Mouse (Mus musculus) megakaryocyte-erythroid progenitor cell, adult 5-6 weeks (primary cell): Measurements from ENCODE around the gene Hist1h4c. TPM values are rescaled to one million over a fixed set of nuclear protein-coding genes. Genes with fewer than 3 reads are reported as not detected.

Experiments used
- ATAC-seq: replicated peaks from 2 replicates; pipeline ENCODE4 v1.8.0; 2016; ENCODE audit warnings: mild to moderate bottlenecking, inconsistent platforms; ENCODE audit not compliant: severe bottlenecking, poor library complexity, low FRiP score, low TSS enrichment
- total RNA-seq, 2 experiments: library from RNA; stranded (forward) in 1 of 2; stranded (reverse) in 1 of 2; fragments of 200-1000, 215-1000 nt in 1 of 2; fragments of >200 nt in 1 of 2; fragmentation: Nextera tagmentation in 1 of 2; gene quantifications; 2 replicates each; pipeline ENCODE4 v1.2.3; 2014 to 2017

Hist1h4c gene
- total RNA-seq (2014; fragmentation: Nextera tagmentation), result 153 and 163 TPM in 2 replicates
- total RNA-seq (2017), result 166 and 397 TPM in 2 replicates

DNA sequence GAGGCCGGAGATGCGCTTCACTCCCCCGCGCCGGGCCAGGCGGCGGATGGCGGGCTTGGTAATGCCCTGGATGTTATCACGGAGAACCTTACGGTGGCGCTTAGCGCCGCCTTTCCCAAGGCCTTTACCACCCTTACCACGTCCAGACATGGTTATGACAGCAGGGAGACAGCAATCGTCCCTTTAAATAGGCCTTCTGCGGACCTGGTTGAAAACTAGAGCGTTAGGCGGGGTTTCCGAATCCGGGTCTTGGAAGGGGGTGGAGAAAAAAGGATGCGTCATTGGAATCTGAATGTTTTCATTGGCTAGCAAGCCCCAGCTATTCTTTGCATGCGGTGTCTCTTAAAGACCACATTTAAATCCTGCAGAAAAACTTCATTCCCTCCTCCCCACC, at the start of gene Hist1h4c:
Gene Hist1h4c (minus strand): TSS at position 155 of the 394 bp plus-strand sequence.
- ATAC-seq, result peak; percentile 87

DNA sequence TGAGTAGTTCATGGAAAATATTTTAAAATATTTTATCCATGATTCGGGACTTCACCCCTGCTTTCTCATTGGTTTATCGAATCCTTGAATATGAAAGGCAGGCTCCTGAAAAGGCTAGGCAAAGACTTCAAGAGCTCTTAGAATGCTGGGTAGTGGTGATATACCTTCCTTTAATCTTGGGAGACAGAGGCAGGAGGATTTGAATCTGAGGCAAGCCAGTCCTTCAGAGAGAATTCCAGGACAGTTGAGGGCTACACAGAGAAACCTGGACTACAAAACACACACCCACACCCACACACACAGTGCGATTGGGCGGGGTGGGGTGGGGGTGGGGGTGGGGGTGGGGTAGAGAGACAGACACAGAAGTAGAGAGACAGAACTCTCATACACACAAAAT, 49.6 kb upstream of the Hist1h4c start:
- ATAC-seq, result no peak

DNA sequence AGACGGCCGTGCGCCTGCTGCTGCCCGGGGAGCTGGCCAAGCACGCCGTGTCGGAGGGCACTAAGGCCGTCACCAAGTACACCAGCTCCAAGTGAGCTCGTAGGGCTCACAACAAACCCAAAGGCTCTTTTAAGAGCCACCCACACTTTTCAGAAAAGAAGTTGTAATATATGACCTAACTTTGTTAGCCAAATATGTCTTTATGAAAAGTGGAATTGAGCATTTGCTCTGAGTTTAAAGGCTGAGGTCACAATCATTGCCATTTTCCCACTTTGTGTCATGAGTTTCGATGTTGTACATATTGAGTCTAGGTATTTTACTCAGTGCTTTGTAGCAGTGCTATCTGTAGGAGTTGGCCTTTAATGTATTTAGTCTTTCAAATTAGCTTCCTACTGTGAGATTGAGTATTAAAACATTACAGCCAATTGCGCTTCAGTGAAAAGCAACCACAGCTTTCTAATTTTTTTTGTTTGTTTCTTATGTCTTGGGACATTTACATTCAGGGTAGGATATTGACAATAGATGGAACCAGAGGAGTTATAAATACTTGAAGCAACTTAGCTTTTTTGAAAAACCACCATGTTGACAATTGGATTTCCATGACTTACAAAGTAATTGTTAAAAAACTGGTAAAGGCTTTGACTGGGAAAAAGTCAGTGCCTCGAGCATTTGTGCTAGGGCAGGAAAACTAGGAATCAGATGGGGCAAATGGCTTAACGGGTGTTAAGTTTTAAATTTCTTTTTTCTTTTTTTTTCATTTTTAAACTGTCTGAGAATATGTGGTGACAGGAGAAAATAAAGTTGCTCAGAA, 49.0 kb upstream of the Hist1h4c start:
- peak; percentile 9; the same call in 1 of the 2 replicates for ATAC-seq

DNA sequence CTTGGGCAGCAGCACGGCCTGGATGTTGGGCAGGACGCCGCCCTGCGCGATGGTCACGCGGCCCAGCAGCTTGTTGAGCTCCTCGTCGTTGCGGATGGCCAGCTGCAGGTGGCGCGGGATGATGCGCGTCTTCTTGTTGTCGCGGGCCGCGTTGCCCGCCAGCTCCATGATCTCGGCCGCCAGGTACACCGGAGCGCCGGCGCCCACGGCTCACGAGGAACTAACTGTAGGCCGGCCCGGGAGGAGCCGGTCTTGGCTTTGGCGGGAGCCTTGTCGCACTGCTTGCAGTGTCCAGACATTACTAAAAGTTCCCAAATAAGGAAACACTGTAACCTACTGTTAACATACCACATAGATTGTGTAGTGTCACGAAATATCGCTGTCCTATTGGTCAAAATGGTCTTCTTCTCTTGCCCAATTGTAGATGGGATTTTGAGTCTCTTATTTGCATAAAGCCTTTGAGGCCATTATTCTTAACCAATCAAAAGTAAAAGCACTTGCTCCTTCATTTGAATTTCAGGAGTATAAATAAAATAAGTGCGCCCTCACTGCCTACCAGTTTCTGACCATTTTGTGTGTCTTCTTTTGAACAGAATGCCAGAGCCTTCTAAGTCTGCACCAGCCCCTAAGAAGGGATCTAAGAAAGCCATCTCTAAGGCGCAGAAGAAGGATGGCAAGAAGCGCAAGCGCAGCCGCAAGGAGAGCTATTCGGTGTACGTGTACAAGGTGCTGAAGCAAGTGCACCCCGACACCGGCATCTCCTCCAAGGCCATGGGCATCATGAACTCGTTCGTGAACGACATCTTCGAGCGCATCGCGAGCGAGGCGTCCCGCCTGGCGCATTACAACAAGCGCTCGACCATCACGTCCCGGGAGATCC, 48.2 kb upstream of the Hist1h4c start, which contains the start of gene Hist1h2bb:
Gene Hist1h2bb (plus strand): TSS at position 534 of the 880 bp plus-strand sequence.
- peak; percentile 74 for ATAC-seq

DNA sequence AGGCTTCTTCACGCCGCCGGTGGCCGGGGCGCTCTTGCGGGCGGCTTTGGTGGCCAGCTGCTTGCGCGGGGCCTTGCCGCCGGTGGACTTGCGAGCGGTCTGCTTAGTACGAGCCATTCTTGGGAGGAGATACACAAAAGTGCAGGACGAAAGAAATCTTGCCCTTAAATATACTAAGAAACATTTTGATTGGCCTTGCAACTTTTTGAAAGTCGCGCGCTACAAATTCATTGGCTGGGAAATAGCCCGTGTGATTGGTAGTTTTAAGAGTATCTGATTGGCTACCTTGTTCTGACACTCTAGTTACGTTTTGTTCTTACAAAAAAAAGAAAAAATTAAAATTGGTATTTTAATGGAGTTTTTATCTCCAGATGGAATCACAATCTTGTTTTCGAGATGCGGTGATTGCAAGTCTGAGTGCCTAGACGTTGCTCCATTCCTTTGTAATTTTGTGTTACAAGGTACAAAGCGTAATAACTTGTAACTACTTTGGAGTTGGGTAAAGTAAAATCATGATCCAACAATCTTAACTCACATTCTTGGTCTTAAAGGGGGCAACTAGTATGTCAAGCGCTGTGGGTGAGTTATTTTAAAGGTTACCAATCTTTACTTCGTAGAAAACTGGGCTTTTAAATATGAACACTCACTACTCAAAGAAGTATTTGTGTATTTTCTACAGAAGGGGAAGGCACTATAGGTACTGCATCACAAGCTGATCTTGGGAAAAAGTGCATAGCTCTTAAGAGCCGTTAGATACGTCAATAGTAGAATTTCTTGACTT, 47.3 kb upstream of the Hist1h4c start, which contains the start of gene Hist1h3c:
Gene Hist1h3c (minus strand): TSS at position 222 of the 781 bp plus-strand sequence.
- ATAC-seq, result peak; percentile 62

DNA sequence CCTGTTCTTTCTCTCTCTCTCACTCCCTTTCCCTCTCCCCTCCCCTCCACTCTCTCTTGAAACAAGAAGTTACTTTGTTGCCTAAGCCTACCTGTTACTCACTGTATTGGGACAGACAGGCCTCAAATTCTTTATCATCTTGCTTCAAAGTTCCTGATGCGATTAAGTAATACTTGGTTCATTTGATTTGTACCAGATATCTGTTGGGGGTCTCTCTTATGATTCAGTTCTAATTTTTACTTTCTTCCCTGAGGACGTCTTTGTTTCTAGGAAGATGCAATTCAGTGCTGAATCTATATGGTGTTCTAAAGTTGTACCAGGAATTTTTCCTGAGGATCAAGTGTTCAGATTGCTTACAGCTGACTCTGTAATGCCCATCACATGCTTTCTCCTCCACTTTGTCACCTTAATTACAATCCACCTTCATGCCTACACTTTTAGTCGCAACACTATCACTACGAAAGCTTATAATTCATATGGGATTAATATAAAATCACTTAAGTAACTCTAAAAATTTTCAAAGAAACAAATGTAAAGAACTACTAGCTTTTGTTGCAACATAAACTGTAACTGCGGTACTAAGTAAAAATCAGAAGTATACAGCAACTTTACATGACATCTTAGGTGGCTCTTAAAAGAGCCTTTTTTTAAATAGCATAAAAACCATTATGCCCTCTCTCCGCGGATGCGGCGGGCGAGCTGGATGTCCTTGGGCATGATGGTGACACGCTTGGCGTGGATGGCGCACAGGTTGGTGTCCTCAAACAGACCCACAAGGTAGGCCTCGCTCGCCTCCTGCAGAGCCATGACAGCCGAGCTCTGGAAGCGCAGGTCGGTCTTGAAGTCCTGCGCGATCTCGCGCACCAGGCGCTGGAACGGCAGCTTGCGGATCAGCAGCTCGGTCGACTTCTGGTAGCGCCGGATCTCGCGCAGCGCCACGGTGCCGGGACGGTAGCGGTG, 46.4 kb upstream of the Hist1h4c start:
- ATAC-seq, result no peak

DNA sequence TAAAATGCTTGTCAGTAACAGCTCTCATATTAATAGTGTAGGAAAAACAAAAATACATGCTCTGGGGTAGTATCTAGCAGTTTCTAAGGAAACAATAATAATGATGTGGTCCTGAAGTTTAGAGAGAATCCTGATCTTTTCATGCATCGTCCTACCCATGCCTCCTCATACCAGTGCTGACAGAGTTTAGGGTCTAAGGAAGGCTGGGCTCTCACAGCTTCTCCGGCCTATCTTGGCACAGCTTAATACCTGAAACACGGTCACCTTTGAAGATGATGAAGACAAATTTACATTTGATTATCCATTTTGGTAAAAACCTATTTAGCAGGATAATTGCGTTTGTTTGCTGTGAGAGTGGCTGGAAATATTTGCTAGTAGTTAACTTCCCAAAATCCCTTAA, 45.7 kb upstream of the Hist1h4c start:
- no peak for ATAC-seq

DNA sequence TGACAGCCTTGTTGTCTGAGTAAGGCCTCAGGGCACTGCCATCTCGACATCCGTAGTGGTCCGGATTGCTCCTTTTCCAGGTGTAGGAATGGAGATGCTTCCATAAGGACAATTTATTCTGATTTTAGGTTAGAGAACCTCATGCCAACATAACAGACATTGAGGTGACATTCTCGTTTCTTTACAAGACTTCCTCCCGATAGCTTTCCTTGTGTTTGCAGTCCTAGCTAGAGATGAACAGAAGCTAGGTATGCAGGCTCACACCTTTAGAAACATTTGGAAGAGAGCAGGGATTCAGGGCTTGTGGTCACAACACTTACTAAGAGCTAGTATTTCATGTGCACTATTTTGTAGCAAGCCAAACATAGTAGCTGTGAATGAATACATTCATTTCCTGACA, 45.0 kb upstream of the Hist1h4c start:
- ATAC-seq, result no peak

DNA sequence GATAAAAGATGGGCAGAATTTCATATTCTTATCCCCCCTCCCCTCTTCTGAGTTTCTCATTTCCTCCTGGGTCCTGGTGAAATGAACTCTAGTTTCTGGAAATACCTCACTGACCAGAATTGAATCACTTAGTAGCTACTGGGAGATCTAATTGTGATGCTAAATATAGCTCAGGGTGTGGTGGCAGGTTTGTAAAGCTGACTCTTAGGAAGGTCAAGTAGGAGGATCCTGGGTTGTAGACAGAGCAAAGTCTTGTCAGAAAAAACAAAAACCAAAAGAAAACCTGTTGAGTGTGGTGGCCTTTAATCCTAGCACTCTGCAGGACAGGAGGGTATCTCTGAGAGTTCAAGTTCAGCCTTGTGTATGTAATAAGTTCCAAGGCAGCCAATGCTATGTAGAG, 43.8 kb upstream of the Hist1h4c start:
- no peak for ATAC-seq

DNA sequence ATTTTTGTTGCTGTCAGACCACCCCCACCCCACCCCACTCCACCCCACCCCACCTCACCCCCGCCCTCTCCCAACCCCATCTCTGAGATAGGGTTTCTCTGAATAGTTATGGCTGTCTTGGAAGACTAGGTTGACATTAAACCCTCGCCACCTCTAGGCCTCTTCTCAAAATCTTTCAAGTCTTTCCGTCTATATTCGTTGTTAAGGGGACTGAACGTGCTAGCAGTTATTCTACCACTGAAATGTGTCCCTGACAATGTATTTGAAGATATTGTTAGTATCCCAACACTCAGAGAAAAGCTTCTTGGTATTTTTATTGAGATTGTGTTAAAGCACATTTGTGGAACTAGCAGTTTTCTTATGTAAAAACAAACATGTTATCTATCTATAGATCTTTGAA, 42.7 kb upstream of the Hist1h4c start:
- ATAC-seq, result no peak

DNA sequence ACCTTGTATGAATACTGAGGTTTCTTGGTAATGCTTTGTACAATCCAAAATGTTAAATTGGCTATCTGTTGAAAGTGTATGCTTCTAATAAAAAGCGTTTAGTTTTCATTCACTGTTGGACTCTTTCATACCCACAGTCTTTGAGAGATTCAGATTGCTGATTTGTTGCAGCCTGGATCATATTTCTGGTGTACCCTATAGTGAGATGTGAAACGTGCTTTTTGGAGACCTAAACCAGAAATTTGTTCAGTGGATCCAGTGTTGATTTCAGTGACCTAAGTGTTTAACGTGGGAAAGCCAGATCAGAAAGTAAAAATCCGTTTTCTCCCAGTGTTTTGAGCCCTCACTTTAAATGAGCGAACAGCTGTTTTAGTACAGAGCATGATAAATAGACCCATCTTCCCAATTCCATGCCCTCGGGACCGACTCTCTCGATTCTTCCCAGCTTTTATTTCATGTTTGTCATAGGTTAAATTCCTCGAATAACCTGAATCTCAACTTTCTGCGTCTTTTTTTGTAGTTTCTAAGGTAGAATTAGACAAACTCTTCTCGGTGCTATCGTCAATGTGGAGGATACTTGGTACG, 42.1 kb upstream of the Hist1h4c start:
- no peak for ATAC-seq

DNA sequence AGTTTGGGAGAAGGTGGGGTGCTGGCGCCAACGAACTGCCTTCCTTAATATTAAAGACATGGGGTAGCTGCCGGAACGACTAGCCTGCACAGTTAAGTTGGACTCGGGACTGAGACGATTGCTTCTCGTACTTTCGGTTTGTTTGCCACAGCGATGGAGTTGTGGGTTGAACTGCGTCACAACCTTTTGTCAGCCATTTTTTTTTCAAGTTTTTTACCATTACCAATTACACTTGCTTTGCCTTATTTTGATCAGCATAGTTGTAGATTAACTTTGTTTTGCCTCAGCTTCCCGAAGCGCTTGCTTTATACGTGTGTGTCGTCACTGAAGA, 41.6 kb upstream of the Hist1h4c start:
- ATAC-seq, result no peak; the same call in 1 of the 2 replicates

DNA sequence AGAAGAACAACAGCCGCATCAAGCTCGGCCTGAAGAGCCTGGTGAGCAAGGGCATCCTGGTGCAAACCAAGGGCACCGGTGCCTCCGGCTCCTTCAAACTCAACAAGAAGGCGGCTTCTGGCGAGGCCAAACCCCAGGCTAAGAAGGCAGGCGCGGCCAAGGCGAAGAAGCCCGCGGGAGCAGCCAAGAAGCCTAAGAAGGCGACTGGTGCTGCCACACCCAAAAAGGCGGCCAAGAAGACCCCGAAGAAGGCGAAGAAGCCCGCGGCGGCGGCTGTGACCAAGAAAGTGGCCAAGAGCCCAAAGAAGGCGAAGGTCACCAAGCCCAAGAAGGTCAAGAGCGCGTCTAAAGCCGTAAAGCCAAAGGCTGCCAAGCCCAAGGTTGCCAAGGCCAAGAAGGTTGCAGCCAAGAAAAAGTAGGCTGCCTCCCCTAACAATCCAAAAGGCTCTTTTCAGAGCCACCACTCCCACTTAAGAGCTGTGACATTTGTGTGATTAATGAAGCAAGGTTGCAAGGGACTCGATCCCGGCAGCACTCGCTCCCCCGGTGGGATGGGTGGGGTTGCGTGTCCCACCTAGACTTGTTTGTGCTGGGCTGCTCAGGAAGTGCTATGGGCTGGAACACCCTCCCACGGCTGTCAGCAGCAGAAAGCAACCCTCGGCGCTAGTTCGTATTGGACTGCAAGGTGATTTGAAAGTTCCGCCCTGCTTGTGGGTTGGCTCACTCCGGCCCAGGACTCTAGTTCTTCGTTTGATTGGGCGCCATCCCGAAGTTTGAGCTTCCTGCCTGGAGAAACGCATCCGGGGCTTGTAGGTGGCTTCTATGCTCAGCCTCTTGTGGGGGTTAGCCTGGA, 41.0 kb upstream of the Hist1h4c start:
- peak; percentile 81 for ATAC-seq

DNA sequence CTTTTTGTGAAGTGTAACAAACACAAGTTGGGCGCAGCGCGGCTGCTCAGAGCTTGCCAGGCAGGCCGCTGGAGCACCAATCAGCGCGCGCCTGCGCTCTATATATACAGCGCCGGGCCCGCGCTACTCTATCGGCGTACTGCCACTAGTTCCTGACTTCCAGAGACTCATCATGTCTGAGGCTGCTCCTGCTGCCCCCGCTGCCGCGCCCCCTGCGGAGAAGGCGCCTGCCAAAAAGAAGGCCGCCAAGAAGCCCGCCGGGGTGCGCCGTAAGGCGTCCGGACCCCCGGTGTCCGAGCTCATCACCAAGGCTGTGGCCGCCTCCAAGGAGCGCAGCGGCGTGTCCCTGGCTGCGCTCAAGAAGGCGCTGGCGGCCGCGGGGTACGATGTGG, 40.4 kb upstream of the Hist1h4c start, which contains the start of gene Hist1h1c:
Gene Hist1h1c (plus strand): TSS at position 132 of the 392 bp plus-strand sequence.
- ATAC-seq, result peak; percentile 75

DNA sequence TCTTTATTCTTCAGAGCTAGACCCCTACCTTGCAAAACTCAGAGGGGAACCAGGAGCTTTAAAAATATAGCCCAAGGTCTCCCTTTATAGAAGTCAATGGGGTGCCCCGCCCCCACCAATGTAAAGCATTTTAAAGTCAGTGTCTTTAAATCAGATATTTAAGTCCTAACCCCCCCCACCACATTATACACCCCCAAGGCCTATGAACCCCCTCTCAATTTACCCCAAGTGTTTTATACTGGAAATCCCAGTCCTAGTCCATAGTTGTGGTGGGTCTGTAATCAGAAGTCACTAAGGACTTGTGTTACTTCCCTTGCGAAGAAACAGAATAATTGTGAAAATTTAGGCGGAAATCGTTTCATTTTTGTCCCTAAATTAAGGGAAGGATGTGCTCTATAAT, 39.8 kb upstream of the Hist1h4c start:
- no peak for ATAC-seq

DNA sequence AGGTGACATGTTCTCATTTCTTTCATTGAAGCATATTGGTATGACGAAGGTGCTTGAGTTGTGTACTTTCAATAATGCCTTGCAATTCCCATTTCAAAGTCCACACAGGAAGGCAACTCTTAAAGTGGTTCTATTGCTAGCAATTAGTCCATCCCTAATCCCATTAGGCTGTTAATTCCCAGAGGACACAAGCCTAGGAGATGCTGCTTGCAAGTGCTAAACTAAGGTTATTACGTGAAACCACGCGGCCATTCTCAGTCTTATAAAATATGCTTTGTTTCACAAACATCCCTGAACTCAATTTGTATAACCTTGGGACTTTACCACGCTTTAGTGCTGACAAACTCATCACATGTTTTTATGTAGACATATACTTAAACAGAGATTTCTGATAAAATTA, 38.8 kb upstream of the Hist1h4c start:
- ATAC-seq, result no peak

DNA sequence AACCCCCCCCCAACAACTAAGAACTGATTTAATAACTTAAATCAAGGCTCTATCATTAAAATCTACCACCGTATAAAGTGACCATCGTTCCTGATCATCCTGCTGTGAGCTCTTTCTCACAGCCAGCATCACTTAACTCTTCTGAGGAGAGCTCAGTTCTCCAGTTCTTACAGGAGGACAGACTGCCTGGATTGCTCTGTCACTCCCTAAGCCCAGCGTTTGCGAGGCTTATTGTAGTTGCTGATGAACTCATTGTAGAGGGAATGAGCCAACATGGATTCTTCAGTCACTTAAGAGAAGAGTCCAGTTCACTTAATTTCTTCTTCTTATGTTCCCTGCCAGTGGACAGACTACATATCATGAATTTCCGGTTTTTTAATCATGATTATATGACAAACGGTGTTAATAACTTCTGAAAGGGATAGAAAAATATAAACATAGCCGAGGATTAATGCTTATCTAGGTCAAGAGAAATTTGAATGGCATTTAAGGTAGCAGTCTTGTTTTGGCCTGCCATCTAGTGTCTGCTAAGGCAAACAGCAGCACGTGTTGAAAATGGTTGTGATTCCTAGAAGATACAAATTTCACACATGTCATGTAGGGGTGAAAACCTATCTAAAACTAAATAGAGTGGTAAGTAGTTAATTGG, 34.0 kb upstream of the Hist1h4c start:
- peak; percentile 75; the same call in 1 of the 2 replicates for ATAC-seq
